Mouse (Mus musculus) bone marrow macrophage, adult 2 months (primary cell): ENCODE measurements around the gene Gipr.

ENCODE experiments used
- CTCF ChIP-seq: IDR thresholded peaks from 2 replicates; pipeline ENCODE4 v1.5.1; 2012; ENCODE audit warnings: low read depth, mild to moderate bottlenecking, low read length, moderate library complexity
- POLR2A ChIP-seq: IDR thresholded peaks from 2 replicates; pipeline ENCODE4 v1.6.1; 2012; ENCODE audit warnings: mild to moderate bottlenecking, low read depth, low read length, borderline replicate concordance

GRCm38 (mm10) chr7:19176516-19176947 lies 10.6 kb upstream of the Gipr start:
- TF ChIP-seq CTCF (no peak), POLR2A (no peak)
